Mouse (Mus musculus) gonadal fat pad, adult 2 months (tissue): ENCODE results near the gene Vasn. TPM values are rescaled to one million over a fixed set of nuclear protein-coding genes. Genes with fewer than 3 reads are reported as not detected.

Experiments
- DNase-seq: peaks from one replicate; pipeline ENCODE4 v3.0.0-alpha.2; 2012; ENCODE audit warnings: low read depth
- polyA plus RNA-seq: library from polyadenylated mRNA; depleted of rRNA; stranded (reverse); fragments of >200 nt; gene quantifications from 2 replicates; pipeline ENCODE4 v1.2.3, GENCODE M21; 2012; rRNA removed

Gene Vasn
- polyA plus RNA-seq, result 46.2 and 49.7 TPM in 2 replicates

DNA sequence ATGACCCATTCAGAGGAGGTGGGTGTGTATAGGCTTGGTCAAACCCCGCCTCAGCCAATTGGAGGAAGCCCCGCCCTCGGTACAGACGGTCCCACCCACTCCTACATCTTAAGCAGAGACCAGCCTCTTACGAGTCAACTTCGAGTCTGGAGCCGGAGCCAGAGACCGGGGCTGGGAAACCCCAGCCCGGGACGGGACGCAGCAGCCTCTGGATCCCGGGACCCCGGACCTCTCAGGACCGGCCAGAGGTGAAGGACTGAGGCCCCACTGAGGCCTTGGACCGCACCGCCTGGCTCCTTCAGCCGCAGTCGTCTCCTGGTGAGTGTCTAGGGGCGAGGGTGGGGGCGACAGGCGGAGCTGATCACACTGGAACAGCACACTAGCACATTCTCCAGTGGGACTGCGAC, at the start of gene Vasn, which contains the start of gene Dnaja3:
Vasn (plus strand) TSS at position 111 of the 407 bp plus-strand sequence.
Dnaja3 (plus strand) TSS at position 159 of the 407 bp plus-strand sequence.
- no peak for DNase-seq

DNA sequence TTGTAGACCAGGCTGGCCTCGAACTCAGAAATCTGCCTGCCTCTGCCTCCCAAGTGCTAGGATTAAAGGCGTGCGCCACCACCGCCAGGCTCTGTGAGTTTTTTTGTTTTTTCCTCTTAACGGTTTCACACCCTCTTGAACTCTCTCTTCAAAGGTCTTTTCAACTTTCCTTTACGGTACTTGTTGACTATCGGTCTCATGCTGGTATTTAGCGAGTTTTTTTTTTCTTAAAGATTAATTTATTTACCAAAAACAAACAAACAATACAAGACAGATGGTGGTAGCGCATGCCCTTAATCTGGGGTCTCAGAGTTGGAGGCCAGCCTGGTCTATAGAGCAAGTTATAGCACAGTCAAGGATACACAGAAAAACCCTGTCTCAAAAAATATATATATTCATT, 49.5 kb upstream of the Vasn start:
- DNase-seq, result no peak

DNA sequence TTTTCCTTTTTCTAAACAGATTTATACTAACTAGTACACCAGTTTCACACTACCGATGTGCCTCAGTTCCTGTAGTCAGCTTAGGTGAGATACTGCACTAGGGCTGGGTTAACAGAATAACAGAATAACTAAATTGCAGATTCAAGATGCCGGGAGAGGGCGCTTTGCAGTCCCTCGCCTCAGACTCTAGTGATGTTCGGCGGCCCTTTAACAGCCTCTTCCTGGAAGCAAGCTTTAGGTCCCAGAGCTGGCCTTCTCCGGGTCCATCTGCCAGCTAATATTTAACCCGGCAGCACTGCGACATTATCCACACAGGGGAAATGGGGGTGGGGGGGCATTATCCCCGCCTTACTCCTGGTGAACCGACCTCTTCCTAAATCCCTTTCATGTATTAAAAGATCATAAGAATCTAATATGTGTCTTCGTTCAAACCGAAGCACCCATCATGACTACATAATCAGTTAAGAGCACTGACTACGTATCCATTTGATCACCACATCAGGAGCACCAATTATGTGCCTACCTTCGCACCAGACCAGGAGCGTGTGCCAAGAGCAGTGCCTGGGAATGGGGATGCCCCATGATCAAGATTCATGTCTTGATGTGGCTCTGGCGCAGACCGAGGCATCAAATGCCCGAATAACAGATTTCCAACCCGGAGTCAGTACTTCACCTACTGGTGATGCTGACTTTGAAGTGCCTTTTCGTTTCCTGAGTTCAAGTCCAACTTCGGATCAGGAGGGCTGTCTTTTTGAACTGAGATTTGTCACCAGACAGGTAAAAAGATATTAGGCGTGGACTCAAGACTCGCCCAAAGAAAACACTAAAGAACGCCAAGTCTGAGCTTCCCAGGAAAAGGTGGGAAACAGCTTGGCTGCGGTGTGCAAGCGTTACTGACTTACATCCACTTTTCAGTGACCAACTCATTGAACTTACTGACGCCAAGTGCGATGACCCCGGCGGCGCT, 46.5 kb upstream of the Vasn start:
- DNase-seq, result no peak

DNA sequence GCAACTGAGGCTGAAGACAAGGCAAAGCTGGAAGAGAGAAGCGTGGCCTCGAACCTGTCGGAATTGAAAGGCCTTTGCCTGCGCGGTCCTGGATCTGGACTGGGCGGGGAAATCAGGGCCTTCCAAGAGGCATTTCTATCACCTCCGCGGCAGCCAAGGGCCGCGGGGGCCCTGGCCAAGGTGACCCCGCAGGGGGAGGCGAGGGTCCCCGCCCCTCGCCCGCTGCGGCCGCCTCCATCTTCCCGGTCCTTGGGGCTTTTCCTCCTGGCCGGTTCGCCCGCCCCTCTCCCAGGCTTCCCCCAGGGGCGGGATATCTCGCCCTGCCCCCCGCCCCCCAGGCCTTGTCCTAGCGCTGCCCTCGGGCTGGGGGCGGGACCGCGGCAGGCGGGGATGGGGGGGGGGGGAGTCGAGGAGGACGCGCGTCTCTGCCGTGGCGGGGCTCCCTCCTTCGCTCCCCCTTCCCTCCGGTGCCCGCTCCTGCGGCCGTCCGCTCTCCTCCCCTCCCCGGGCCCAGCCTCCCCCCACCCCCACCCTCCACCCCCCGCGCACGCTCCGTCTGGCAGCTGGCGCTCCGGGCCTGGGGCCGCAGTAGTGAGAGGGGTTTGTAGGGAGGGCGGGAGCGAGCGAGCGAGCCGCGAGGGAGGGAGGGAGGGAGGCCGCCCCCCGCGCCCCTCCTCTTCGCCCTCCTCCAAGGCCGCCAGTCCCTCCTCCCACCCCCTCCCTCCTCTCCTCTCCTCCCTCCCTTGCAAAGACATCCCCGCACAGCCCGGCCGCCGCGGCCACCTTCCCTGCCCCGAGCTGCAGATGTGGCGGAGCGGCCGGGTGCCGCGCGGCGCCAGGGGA, 45.5 kb upstream of the Vasn start, which contains the start of gene Glis2:
Glis2 (plus strand) TSS at position 743 of the 843 bp plus-strand sequence.
- no peak for DNase-seq

DNA sequence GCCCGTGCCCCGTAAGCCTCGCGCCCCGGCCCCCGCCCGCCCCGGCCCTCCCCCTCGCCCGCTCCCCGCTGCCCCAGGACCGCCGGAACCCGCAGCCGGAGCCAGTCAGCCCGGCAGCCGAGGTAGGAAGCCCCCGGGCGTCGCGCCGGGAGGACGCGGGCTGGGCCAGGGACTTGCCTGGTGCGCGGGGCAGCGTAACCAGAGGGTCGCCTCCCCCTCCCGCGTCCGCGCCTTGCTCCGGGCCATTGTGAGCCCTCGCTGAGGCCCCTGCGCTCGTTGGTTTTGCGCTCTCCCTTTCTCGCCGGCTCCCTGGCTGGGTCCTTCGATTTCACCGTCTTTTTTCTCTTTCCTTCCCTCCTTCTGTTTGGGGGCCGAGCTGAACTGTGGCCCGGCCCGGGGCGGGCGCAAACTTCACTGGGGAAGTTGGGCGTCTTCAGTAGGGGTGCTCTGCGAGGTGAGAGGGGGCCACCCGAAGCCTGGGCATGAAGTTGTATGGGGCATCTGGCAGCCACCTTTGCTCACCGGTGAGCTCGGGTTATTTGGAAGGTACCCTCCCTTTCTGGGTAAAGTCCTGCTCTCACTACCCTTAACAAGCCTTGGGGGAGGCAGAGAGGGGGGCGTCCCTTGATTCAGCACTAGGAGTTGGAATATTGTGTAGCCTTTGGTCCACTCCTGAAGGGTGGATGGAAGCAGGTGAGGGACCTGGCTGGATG, 44.8 kb upstream of the Vasn start:
- no peak for DNase-seq

DNA sequence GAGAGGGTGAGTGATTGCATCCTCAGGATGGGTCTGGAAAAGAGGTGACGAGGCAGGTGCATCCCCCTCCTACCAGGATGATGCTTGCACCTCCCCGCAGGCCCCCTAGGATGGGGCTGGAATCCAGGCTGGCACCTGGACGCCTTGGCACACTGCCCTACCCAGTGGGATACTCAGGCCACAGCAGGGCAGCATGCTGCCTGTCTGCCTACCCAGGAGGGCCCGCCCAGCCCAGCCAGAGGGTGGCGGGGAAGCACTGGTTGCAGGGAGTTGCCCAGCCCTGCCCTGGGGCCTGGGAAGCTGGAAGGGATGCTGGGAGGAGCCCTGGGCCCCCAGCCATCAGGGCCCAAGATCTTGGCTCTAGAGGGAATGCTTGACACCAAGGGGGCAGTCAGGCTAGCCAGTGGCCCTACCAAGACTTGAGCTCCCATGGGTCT, 44.2 kb upstream of the Vasn start:
- DNase-seq, result no peak

DNA sequence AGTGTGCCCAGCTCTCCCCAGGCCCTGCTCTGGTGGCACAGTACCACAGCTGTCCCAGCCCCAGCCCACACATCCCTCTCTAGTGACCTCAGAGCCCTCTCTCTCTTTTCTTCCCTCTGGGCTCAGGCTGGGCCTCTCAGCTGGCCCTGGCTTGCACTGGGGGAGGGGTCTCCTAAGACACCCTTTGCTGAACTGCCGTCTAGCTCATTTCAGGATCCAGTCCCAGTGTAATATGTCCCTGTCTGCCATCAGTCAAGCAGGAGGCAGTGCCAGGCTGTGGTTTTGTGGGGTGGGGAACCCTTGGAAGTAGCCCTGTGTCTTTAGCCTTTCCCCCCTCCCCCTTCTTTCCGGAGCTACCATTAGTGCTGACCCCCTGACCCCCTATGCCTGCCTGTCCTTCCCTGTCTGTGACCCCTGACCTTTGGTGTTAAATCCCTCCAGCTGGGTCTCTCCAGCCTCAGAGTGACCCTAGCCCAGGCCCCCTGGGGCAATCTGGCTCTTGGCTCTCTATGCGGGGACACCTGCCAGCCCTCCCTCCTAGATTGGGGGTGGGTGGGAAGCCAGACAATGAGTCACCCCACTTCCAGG, 43.5 kb upstream of the Vasn start:
- DNase-seq, result no peak

DNA sequence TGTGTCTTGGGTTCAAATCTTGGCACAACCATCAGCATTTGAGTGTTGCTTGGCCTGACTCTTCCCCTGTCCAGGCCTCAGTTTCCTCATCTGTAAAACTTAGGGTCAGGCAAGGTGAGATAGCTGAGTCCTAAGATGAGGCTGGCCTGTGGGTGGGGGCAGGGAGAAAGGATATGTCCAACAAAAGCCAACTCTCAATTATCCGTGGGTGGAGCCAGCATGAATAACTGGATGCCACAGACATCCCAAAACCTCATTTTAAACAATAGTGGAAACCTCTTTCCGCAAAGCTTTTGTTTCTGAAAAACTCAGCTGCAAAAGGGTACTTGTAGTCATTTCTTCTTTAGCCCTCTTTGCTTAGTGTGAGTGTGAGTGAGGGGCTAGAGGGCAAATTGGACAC, 42.9 kb upstream of the Vasn start:
- DNase-seq, result no peak

DNA sequence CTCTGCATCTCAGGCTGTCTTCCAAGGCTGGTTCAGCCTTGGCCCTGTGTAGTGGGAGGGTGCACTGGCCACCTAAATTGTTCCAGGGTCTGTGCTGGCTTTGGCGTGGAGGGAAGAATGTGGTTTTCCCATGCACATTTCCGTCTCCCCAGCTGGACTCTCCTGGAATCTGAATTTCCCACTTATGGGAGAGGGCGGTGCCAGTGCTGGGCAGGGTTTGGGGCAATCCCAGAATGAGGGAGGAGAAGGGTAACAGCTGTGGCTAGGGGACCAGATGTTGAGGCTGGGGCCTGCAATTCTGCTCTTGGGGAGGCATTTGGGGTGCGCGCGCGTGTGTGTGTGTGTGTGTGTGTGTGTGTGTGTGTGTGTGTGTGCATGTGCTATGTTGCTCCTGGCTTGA, 42.4 kb upstream of the Vasn start:
- no peak for DNase-seq

DNA sequence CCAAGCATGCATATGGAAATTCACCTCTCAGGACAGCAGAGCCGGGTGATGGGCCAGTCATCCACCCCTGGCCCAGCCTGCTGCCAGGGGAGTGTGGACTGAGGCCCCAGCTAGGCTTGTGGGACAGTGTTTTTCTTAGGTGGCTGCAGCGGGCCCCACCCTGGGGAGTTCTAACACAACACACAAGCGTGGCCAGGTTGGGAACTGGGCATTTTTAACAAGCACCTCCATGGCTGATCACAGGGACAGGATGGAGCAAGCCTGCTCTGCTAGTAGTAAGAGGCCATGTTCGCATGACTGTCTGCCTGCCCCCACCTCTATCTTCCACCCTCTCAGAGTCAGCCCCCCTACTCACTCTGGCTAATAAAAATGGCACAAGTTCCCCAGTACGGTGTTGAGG, 41.7 kb upstream of the Vasn start:
- no peak for DNase-seq

DNA sequence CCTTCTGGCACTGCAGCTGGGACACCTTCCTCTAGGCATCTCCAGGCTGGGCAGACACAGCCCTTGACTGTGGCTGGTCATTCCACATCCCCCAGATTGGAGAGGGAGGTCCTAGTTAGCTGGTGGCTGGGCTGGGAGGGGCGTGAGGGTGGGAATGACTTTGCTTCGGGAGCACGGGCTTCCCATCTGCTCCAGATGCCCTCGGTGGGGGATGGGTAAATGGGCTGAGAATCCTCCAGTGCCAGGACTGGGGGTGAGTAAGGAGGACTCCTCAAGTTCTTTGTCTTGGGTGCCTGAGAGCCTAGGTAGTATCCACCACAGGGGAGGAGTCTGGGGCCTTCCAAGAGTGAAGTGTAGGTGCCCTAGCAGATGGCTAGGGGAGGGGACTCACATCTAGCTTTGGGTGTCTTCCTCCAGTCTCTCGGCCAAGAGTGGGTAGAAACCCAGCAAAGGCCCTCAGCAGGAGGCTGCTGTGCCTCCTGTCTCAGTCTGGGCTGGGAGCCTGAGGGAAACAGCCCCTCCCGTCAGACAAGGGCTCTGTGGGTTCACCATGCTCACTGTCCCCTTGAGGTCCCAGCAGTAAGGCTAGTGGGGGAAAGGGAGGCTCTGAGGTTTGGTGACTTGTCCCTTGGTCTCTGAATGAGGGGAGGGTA, 40.7 kb upstream of the Vasn start:
- no peak for DNase-seq

DNA sequence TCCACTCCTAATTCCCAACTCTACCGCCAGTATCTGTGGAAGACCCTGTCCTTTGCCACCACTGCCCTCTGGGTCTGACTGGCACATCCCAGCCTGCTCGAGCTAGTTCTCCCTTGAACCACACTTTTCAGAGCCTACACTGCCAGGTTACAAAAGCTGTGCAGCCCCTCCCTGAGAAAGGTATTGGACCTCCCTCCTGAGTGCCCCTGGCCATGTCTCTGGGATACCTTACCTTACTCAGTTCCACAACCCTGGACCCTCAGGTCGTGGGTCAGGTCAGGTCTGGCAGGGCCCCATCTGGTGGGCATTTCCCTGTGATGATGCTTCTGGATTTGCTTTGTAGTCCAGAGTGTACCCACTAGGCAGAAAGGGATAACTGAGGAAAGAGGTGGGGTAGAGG, 40.1 kb upstream of the Vasn start:
- no peak for DNase-seq

DNA sequence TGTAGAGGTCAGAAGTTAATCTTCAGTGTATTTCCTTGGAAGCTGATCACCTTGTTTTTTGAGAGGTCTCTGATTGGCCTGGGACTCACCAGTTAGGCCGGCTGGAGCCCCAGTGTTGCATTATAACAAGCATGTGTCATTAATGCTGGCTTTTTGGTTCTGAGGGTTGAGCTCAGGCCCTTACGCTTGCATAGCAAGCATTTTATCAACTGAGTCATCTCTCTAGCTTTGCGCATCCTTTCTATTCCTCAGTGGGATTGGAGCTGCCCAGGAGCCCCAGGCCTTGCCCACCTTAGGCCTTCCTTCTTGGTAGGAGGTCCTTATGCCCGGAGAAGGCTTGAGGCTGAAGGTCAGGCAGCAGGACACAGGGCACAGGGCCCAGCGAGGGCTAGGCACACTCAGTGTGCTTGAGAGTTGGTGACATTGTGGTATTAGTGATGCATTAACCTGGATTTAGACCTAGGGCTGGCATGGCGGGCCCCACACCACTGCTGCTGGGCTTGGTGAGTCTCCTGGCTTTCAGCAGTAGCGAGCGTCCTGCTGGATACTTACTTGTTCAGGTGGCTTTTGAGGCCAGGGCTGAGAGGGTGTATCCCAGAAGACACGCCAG, 38.9 kb upstream of the Vasn start:
- DNase-seq, result no peak

DNA sequence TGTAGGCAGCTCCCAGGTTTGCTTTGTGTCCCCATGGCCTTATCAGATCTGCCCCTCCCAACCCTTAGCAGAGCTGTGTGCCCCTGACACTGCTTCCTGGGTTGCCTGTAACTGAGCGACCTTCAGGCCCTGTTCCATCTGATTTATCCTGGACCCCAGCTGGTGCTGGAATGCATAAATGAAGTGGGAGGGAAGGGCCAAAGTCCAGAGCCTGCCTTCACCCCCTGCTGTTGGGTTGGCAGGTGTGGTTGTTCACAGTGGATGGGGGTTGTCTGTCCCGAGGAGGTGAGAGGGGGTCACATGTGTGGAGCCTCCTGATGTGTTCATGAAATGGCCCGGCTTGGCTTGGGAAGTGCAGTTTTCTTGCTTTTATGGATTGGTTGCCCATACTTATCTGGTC, 37.6 kb upstream of the Vasn start:
- DNase-seq, result no peak

DNA sequence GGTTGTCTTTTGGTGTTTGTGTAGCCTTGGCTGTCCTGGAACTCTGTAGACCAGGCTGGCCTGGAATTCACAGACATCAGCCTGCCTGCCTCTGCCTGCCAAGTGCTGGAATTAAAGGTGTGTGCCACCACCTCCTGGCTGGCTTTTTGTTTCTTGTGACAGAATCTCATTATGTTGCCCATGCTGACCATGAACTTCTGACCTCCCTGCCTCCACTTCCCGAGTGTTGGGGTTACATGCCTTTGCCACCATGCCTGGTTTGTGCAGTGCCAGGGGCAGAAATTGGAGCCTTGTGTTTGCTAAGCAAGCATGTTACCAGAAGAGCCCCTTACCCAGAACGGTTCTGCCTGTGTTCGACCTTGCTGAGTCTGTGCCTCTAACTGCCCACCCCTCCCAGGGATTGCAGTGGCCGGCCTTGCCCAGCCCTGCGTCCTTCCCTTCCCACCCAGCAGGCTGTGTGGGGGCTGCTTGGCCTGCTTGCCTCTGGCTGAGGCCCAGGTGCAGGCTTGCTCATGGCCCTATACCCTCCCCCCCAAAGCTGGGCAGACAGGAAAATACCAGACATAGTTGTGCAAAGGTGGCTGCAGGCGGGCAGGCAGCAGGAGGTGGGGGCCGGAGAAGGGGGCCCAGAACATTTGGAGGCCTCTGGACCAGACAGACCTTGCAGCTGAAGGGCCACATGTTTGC, 36.8 kb upstream of the Vasn start:
- DNase-seq, result no peak

DNA sequence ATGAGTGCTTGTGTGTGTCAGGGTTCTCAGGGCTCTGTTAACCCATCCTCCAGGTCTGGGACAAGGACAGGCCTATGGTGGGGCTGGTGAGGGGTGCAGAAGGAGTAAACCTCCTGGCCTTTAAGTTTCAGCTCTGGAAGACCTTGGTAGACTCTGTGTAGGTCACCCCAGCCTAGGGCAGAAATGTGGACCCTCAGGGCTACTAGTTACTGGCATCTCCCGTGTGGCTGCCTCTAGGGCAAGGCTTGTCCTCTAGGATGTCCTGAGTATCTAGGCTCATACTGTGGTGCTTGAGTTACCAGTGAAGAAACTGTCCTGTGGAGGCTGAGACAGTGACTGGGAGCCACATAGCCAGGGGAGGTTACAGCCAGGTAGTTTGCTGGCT, 36.3 kb upstream of the Vasn start:
- DNase-seq, result no peak

DNA sequence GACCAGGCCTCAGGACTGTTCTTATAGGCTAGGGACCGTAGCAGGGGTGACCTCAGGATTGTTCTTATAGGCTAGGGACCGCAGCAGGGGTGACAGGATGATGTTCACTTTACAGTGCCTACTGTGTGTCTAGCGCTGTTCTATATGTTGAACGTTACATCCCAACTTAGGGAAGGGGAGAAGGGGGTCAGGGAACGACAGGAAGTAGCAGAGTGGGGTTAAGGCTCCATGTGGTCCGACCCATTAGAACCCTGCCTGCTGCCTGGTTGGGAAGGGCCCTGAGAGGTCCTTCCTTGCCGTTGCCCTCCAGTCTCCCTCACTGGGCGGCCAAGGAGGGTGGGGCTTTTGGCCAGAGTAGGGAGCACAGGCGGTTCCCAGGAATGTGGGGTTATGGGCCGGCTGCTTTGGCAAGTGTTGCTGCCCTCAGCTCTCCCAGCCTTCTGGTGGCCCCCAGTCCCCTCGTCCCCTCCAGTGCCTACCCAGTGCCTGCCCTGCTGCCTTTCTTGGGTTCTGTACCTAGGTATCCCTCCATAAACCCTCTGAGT, 35.4 kb upstream of the Vasn start:
- no peak for DNase-seq

DNA sequence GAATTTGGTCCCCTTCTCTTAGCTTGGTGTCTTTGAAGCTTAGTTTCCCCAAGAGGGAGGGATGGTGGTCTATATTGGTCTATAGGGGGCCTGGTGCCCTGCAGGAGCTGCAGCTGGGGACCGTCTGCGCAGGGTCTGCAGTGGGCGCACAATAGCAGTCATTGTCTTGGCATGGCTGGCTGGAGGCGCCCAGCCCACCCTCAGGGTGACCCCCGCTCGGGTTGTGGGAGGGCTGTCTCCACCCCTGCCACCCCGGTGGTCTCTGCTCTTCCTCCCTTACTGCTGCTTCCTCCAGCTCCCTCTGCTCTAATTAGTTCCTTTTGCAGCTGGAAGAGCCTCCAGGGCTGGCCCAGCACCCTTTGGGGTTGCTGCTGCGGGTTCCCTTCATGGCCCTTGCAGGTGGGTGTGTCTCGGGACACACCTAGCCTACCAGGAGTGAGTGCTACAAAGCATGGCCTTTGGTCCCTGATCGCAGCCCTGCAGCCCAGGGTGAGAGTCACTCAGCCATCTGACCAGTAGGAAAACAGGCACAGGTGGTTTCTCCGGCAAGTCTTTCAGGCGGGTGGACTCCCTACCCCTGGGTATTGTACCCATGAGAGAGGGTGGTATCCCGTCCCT, 34.1 kb upstream of the Vasn start:
- no peak for DNase-seq

DNA sequence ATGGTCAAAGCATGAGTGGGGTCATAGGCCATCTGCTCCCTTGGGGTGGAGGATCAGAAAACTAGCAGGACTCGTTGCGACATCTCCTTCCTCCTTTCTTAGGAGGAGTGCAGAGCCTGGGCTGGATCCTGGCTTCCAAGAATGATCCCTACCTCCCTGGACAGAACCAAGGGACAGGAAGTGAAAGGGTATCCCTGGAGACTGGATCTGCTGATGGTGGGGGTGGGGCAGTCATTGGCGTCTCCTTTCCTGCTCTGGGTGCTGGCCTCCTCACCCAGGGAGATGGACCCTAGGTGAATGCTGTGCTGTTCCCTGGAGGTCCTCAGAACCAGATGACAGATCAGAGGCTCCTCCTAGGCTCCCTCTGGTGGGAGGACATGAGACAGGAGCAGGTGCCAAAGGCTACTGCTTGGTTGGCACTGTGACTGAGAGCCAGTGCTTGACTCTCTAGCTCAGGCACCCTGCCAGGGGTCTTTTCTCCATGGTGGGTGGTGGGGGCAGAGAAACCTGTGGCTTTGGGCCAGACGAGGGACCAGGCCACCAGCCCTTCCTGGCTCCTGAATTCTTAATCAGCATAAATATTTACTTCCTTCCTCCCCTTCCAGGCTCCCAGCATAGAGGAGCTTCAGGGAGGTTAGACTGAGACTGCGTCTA, 33.2 kb upstream of the Vasn start:
- no peak for DNase-seq
